Mouse (Mus musculus) midbrain, embryonic 11.5 days (tissue): ENCODE results near the gene Tmem131. TPM values are rescaled to one million over a fixed set of nuclear protein-coding genes. Genes with fewer than 3 reads are reported as not detected.

Source experiments
- ATAC-seq: fragments of 200-750 bp; cut with Nextera tagmentation; 2 replicates; pipeline ENCODE4 v1.8.0; 2017; ENCODE audit warnings: moderate TSS enrichment, moderate library complexity; ENCODE audit not compliant: low FRiP score
- DNase-seq: peaks from one replicate; pipeline ENCODE4 v3.0.0; 2015; ENCODE audit warnings: low spot score; ENCODE audit errors: missing footprints
- H3K27ac ChIP-seq: fragments of 300-500 bp; sonication (generic); 2 replicates; pipeline ENCODE4 v1.5.1; 2014; ENCODE audit warnings: low read depth, low read length
- H3K27me3 ChIP-seq: fragments of 300-500 bp; sonication (generic); 2 replicates; pipeline ENCODE4 v1.6.1; 2014; ENCODE audit warnings: mild to moderate bottlenecking, low read length, moderate library complexity, mixed read lengths; ENCODE audit not compliant: control insufficient read depth, insufficient read depth
- H3K36me3 ChIP-seq: fragments of 300-500 bp; sonication (generic); 2 replicates; pipeline ENCODE4 v1.6.1; 2014; ENCODE audit warnings: mild to moderate bottlenecking, low read length, moderate library complexity, mixed read lengths; ENCODE audit not compliant: control insufficient read depth, insufficient read depth
- H3K4me1 ChIP-seq: fragments of 300-500 bp; sonication (generic); 2 replicates; pipeline ENCODE4 v1.6.1; 2014; ENCODE audit warnings: low read length; ENCODE audit not compliant: control insufficient read depth, insufficient read depth
- H3K4me2 ChIP-seq: fragments of 300-500 bp; sonication (generic); 2 replicates; pipeline ENCODE4 v1.6.1; 2014; ENCODE audit warnings: mild to moderate bottlenecking, moderate library complexity
- H3K4me3 ChIP-seq: fragments of 300-500 bp; sonication (generic); 2 replicates; pipeline ENCODE4 v1.5.1; 2014; ENCODE audit warnings: low read depth, low read length
- H3K9ac ChIP-seq: fragments of 300-500 bp; sonication (generic); 2 replicates; pipeline ENCODE4 v1.6.1; 2014; ENCODE audit warnings: low read length
- H3K9me3 ChIP-seq: fragments of 300-500 bp; sonication (generic); 2 replicates; pipeline ENCODE4 v1.6.1; 2016; ENCODE audit warnings: low read length; ENCODE audit not compliant: control insufficient read depth
- WGBS: fragments of 180-500 bp; shearing (Covaris S2); extraction: QIAGEN DNeasy Blood & Tissue Kit; methylation state at CpG from one replicate; pipeline ENCODE4 v1.1.7; 2014; 5-methylcytosine and 5-hydroxymethylcytosine counted together
- polyA plus RNA-seq: library from polyadenylated mRNA; unstranded; fragments of >200 nt; fragmentation: Nextera tagmentation; extraction: Ambion mirVana; gene quantifications from 2 replicates; pipeline ENCODE4 v1.2.1, GENCODE M21; 2014

Gene Tmem131
- polyA plus RNA-seq: 14.7 and 15.2 TPM in 2 replicates

DNA sequence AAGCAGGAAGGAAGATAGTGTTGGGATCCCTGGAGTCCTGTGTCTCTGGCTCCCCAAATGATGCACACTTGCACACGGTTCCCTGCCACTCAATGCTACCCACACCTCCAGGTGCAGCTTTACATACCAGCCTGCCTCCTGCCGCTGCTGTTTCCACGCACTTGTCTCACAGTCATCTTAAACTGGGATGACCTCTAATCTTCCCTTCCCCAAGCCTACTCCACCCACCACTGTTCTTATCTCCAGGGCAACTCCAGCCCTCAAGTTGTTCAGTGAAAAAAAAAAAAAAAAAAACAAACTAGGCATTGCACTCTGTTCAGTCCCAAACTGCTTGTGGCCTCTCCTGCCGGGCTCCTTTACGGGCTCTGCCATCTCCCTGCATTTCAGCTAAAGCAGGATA, at the start of gene Tmem131:
TSS of gene Tmem131 (minus strand) at position 14 of the 400 bp plus-strand sequence.
- ATAC-seq: no peak
- WGBS: 62% methylated on average over 5 of the region's 5 CpGs

DNA sequence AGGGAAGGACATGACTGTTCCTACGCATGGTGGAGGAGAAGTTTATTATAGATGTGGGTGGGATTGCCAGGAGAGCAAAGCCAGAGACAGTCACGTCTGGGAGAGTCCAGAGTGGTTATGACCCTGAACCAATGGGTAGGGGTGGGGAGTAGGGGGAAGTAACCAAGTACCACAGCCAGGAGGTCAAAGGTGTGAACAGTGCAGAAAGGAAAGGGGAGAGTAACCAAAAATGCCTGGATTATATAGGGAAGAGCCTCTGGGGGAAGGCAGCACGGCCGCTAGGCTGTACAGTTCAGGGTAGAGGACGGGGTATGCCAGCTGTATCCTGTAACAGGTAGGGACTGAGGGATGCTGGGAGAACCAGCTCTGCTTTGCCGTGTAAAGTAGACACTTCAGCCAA, 45.1 kb upstream of the Tmem131 start:
- peaks cover 3% of the 10 kb centered on the region; the same call in 1 of the 2 replicates for H3K27me3 ChIP-seq
- no peak overlapping the region for H3K9ac ChIP-seq
- WGBS: 85% methylated on average over 6 of the region's 6 CpGs
- DNase-seq (no peak), ATAC-seq (no peak)
- no peaks in the 10 kb centered on the region for H3K9me3 ChIP-seq
- H3K4me3 ChIP-seq: no peak overlapping the region
- H3K4me2 ChIP-seq: no peak overlapping the region
- no peak overlapping the region for H3K27ac ChIP-seq
- H3K36me3 ChIP-seq: no peaks in the 10 kb centered on the region
- no peaks in the 10 kb centered on the region for H3K4me1 ChIP-seq

More for the DNA sequence above, at the start of gene Tmem131:
- Histone ChIP-seq H3K36me3 (no peaks in the 10 kb centered on the region), H3K27ac (no peak within 1 kb of the TSS), H3K4me2 (no peak within 1 kb of the TSS), H3K9ac (no peak within 1 kb of the TSS), H3K4me3 (no peak within 1 kb of the TSS), H3K27me3 (no peaks in the 10 kb centered on the region), H3K9me3 (no peaks in the 10 kb centered on the region), H3K4me1 (no peaks in the 10 kb centered on the region)
- DNase-seq: no peak

DNA sequence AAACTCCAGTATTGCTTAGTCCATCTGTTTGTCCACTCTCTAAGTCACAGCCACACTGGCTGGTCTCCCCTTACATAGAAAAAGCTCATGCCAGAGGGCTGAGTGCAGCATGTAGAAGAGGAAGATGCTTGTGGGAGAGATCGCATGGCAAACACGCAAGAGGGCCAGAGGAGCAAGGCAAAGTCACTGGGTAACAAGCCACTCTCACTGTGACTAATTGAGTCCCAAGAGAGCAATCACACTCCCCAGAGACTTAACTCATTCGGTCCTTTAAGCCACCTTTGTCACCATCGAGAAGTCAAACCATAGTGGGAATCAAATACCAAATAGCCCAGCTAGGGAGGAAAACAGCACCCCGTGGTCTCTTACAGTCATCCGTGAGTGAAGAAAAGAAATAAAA, 44.7 kb upstream of the Tmem131 start:
- ATAC-seq (no peak), DNase-seq (no peak)
- no peak overlapping the region for H3K4me3 ChIP-seq
- WGBS: 88% methylated on average over 6 of the region's 6 CpGs
- H3K27me3 ChIP-seq: peaks cover 3% of the 10 kb centered on the region; the same call in 1 of the 2 replicates
- no peak overlapping the region for H3K27ac ChIP-seq
- no peaks in the 10 kb centered on the region for H3K4me1 ChIP-seq
- no peak overlapping the region for H3K4me2 ChIP-seq
- no peaks in the 10 kb centered on the region for H3K9me3 ChIP-seq
- H3K36me3 ChIP-seq: no peaks in the 10 kb centered on the region
- no peak overlapping the region for H3K9ac ChIP-seq

DNA sequence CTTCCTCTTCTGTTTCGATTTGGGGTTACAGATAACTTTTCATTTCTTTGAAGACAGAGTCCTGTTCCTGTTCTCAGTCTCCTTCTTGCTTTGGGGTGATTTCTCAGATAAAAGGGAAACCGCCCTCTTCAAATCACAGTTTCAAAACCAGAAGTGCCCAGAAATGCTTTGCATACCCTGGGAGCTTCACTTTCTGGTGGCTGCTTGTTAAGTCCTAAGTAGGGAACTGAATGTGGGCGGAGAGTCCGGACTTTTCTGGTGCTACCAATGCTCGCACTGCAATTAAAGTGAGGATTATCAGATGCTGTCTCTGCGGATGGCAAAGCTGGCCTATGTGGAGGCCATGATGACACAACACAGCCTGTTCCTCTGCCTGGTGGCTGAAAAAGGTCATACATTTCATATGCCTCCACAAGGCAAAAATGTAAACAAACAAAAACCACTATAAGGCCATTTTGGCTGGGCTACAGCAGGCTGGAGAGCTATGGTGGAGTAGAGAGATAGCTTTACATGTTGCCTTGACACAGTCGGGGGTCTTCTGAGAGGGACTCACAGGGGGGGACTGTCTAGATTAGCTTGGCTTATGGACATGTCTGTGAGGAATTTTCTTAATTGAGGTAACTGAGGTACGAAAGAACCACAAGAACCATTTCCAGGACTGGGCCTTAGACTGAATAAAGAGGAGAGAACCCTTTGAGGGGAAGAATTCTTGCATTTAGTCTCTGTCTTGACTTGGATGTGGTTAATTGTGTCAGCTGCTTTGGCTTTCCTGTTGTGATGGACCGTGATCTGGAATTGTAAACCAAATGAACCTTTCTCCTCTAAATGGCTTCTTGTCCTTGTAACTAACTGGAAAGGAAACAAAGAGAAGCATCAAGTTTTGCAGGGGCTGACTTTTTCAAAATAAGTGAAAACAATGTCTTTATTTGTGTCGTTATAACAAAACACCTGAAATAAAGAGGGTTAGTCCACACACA, 44.0 kb upstream of the Tmem131 start:
- ATAC-seq (no peak), DNase-seq (peak; percentile 83)
- H3K27ac ChIP-seq: no peak overlapping the region
- H3K36me3 ChIP-seq: no peaks in the 10 kb centered on the region
- H3K9ac ChIP-seq: no peak overlapping the region
- H3K27me3 ChIP-seq: peaks cover 3% of the 10 kb centered on the region; the same call in 1 of the 2 replicates
- WGBS: 81% methylated on average over 10 of the region's 10 CpGs
- no peak overlapping the region for H3K4me3 ChIP-seq
- H3K4me1 ChIP-seq: no peaks in the 10 kb centered on the region
- no peaks in the 10 kb centered on the region for H3K9me3 ChIP-seq
- H3K4me2 ChIP-seq: no peak overlapping the region

DNA sequence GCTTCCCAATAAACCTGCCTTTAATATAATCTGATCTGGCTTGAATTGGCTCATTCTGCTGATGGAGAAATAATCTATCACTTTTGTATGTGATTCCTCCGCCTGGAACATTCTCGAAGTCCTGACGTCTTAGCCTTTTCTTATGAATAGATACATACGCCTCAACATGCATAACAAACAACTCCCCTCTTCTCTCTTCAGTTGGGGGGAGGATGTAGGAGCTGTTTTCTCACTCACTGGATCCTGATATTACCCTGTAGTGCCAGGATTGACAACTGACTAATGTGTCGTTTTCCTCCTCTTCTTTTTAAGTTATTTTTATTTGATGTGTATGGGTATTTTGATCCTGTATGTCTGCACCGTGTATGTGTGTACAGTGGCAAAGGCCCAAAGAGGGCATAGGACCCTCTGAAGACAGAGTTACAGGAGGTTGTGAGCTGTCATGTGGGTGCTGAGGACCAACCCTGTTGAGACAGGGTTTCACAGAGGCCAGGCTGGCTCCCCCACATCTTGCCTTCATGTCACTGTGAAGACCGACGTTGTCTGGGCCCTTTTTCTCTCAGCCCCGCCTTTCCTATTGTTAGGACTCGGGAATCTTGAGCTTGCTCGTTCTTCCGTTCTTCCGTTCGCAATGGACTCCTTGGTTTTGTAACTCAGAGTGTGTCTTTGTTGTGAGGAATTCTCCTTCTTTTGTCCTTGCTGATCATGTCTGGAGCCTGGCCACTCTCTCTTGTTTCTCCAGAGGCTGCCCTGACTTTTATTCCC, 43.1 kb upstream of the Tmem131 start:
- H3K36me3 ChIP-seq: no peaks in the 10 kb centered on the region
- DNase-seq: peak; percentile 86
- H3K27me3 ChIP-seq: peaks cover 3% of the 10 kb centered on the region; the same call in 1 of the 2 replicates
- H3K27ac ChIP-seq: no peak overlapping the region
- no peak overlapping the region for H3K4me3 ChIP-seq
- H3K4me1 ChIP-seq: no peaks in the 10 kb centered on the region
- WGBS: 42% methylated on average over 14 of the region's 14 CpGs
- ATAC-seq: 0 out of 2 replicates have a peak, but pooled peaks have one; percentile 22
- no peaks in the 10 kb centered on the region for H3K9me3 ChIP-seq
- H3K4me2 ChIP-seq: no peak overlapping the region
- no peak overlapping the region for H3K9ac ChIP-seq

DNA sequence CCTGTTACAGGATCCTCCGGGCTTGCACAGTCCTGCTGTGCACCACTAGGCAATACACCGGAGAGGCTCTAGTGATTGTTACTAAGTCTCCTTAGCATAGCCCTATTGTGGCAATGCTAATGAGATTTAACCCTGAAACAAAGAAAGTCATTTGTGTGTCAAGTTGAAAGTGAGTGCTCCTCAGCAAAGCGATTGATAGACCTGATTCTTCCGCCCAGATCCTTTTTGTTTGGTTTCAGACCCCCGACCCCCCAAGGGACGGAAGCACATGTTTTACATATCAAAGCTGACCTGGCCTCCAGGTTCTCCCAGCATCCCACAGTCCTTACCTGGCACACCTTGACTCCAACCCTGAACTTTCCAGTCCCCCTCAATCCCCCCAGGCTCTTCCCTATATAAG, 42.4 kb upstream of the Tmem131 start:
- Histone ChIP-seq H3K4me3 (no peak overlapping the region), H3K27ac (no peak overlapping the region), H3K4me1 (no peaks in the 10 kb centered on the region), H3K27me3 (peaks cover 3% of the 10 kb centered on the region; the same call in 1 of the 2 replicates), H3K4me2 (no peak overlapping the region), H3K36me3 (no peaks in the 10 kb centered on the region), H3K9me3 (no peaks in the 10 kb centered on the region), H3K9ac (no peak overlapping the region)
- ATAC-seq: no peak
- no peak for DNase-seq
- 16% methylated on average over 6 of the region's 6 CpGs for WGBS

DNA sequence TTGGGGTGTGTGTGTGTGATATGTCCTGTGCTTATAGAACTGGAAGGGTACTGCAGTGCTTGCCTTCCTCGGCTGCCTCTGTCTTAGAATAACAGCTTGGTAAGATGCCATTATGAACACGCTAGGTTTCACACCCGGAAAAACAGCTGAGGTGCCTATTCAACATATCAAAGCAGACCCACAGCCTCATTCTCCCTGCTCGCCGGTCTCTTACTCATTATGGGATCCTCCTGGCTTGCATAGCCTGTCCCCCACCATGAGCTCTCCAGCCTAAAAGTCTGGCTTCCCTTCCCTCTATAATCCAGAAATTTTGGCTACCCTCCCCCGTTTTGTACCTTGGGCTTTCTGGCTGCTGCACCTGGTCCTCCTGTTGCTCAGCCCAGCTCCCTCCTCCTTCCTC, 40.9 kb upstream of the Tmem131 start:
- H3K9me3 ChIP-seq: no peaks in the 10 kb centered on the region
- 36% methylated on average over 6 of the region's 6 CpGs for WGBS
- no peak for ATAC-seq
- H3K27ac ChIP-seq: no peak overlapping the region
- H3K4me1 ChIP-seq: no peaks in the 10 kb centered on the region
- no peak overlapping the region for H3K4me2 ChIP-seq
- H3K27me3 ChIP-seq: peaks cover 3% of the 10 kb centered on the region; the same call in 1 of the 2 replicates
- no peak overlapping the region for H3K9ac ChIP-seq
- no peak overlapping the region for H3K4me3 ChIP-seq
- H3K36me3 ChIP-seq: no peaks in the 10 kb centered on the region
- DNase-seq: peak; percentile 80

DNA sequence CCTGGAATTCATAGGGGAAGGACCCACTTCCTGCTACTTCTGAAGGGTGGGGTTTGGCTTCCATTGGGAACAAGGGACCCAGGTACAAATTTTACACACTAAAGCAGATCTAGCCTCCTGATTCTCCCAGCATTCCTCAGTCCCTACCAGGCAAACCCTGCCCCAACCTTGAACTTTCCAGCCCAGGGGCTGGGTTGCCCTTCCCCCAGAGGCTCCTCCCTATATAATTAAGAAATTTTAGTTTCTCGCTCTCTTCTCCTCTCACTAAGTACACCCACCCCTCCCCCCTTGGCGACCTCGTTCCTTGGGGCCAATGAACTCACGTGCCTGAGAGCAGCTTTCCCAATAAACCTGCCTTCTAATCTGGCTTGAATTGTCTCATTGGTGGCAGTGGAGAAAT, 40.3 kb upstream of the Tmem131 start:
- 41% methylated on average over 4 of the region's 4 CpGs for WGBS
- no peak overlapping the region for H3K27ac ChIP-seq
- no peak overlapping the region for H3K4me3 ChIP-seq
- H3K4me2 ChIP-seq: no peak overlapping the region
- H3K4me1 ChIP-seq: no peaks in the 10 kb centered on the region
- no peaks in the 10 kb centered on the region for H3K36me3 ChIP-seq
- H3K9me3 ChIP-seq: no peaks in the 10 kb centered on the region
- no peak overlapping the region for H3K9ac ChIP-seq
- peaks cover 3% of the 10 kb centered on the region; the same call in 1 of the 2 replicates for H3K27me3 ChIP-seq
- DNase-seq: no peak
- ATAC-seq: no peak
